Comparison of ENCODE assay signal across 9 mouse cellular contexts in genomic region chr13:55404853-55405782, GRCm38 (mm10). TPM values are rescaled to one million over a fixed set of nuclear protein-coding genes. Genes with fewer than 3 reads are reported as not detected.
DNase-seq lines count a peak whose midpoint lies in the region; ATAC-seq and TF ChIP-seq lines count a peak whose summit lies in the region.
"Had no signal": no experiment of that assay in that cellular context is flagged by ENCODE, and none has a peak within 500 bp of the region (broad histone marks: within the 10 kb centered on the region; RNA-seq: fewer than 3 reads in every experiment).

No protein-coding gene starts in this region.

- H3K4me1 ChIP-seq in bone marrow macrophage, adult 2 months (ENCODE audit: control insufficient read depth, insufficient read depth, low read length) = peaks cover 23% of the 10 kb centered on the region
- peaks cover 9% of the 10 kb centered on the region for H3K4me1 ChIP-seq in embryonic facial prominence, embryonic 15.5 days
- no peaks in the 10 kb centered on the region for H3K4me1 ChIP-seq in heart, embryonic 13.5 days
- 0 out of 4 replicates have a peak, but pooled peaks cover 0 to 2% of the 10 kb centered on the region in 2 experiments for H3K4me1 ChIP-seq in liver, embryonic 14.5 days (replicated peaks; ENCODE audit: control insufficient read depth in 2 of 2, insufficient read depth in 2 of 2, low read length in 1 of 2)
- 0 out of 2 replicates have a peak, but pooled peaks cover 4% of the 10 kb centered on the region for H3K4me1 ChIP-seq in stomach, embryonic 15.5 days

- no peak overlapping the region for H3K27ac ChIP-seq in bone marrow macrophage, adult 2 months (ENCODE audit: insufficient read depth, low read depth, low read length)
- H3K27ac ChIP-seq in embryonic facial prominence, embryonic 15.5 days (replicated peaks) = no peak overlapping the region; the same call in 1 of the 2 replicates
- H3K27ac ChIP-seq in heart, embryonic 13.5 days (replicated peaks) = no peak overlapping the region
- no peak overlapping the region for H3K27ac ChIP-seq in liver, embryonic 14.5 days
- no peak overlapping the region; the same call in 1 of the 2 replicates for H3K27ac ChIP-seq in stomach, embryonic 15.5 days

- no peak for TF ChIP-seq EP300 in liver, embryonic 14.5 days (IDR thresholded peaks at IDR 0.05; ENCODE audit: low read depth)

- no peaks in the 10 kb centered on the region for H3K36me3 ChIP-seq in embryonic facial prominence, embryonic 15.5 days
- H3K36me3 ChIP-seq in heart, embryonic 13.5 days = no peaks in the 10 kb centered on the region
- no peaks in the 10 kb centered on the region for H3K36me3 ChIP-seq in liver, embryonic 14.5 days (replicated peaks; ENCODE audit: control insufficient read depth, insufficient read depth, low read depth)
- H3K36me3 ChIP-seq in stomach, embryonic 15.5 days = no peaks in the 10 kb centered on the region

- ATAC-seq in embryonic facial prominence, embryonic 15.5 days (ENCODE audit: insufficient number of reproducible peaks, low FRiP score, low TSS enrichment, low read depth) = peak; percentile 67; the same call in 1 of the 2 replicates
- no peak for ATAC-seq in heart, embryonic 13.5 days (ENCODE audit: extremely low read depth, insufficient number of reproducible peaks, low FRiP score, low TSS enrichment)
- ATAC-seq in liver, embryonic 14.5 days (ENCODE audit: insufficient read depth) = peak; percentile 68; the same call in 1 of the 2 replicates
- ATAC-seq in stomach, embryonic 15.5 days (ENCODE audit: insufficient read depth, low FRiP score, low read depth) = peak; percentile 45; the same call in 1 of the 2 replicates

- H3K27me3 ChIP-seq in embryonic facial prominence, embryonic 15.5 days = peaks cover 7% of the 10 kb centered on the region; the same call in 1 of the 2 replicates
- H3K27me3 ChIP-seq in heart, embryonic 13.5 days (replicated peaks) = peaks cover 97% of the 10 kb centered on the region
- peaks cover 11% of the 10 kb centered on the region for H3K27me3 ChIP-seq in liver, embryonic 14.5 days (ENCODE audit: control insufficient read depth, insufficient read depth, low read length)
- H3K27me3 ChIP-seq in stomach, embryonic 15.5 days (replicated peaks) = peaks cover 3% of the 10 kb centered on the region; the same call in 1 of the 2 replicates

- no peaks in the 10 kb centered on the region for H3K9me3 ChIP-seq in embryonic facial prominence, embryonic 15.5 days (replicated peaks)
- no peaks in the 10 kb centered on the region for H3K9me3 ChIP-seq in heart, embryonic 13.5 days
- no peaks in the 10 kb centered on the region for H3K9me3 ChIP-seq in liver, embryonic 14.5 days (ENCODE audit: control insufficient read depth, low read length)
- no peaks in the 10 kb centered on the region for H3K9me3 ChIP-seq in stomach, embryonic 15.5 days

- TF ChIP-seq CTCF in bone marrow macrophage, adult 2 months (IDR thresholded peaks at IDR 0.05; ENCODE audit: low read depth, low read length) = peak; percentile 92
- peak; percentile 95 for TF ChIP-seq CTCF in liver, embryonic 14.5 days (IDR thresholded peaks at IDR 0.05; ENCODE audit: low read depth)

- peak; percentile 88 for DNase-seq in CD4-positive helper T cell, adult 2 months (ENCODE audit: low read depth, low spot score)
- peak; percentile 83 for DNase-seq in kidney, postnatal 14 days
- peak; percentile 42 to 59 (median 52) for DNase-seq in liver, embryonic 14.5 days (ENCODE audit: low read depth in 3 of 3, low spot score in 3 of 3)
- DNase-seq in neural tube, embryonic 10.5 days (ENCODE audit: extremely low spot score, low spot score) = peak; percentile 84

- 0 out of 2 replicates have a peak overlapping the region, but pooled peaks have one; percentile 12 for H3K4me2 ChIP-seq in embryonic facial prominence, embryonic 15.5 days (replicated peaks)
- H3K4me2 ChIP-seq in heart, embryonic 13.5 days = no peak overlapping the region; the same call in 1 of the 2 replicates
- no peak overlapping the region for H3K4me2 ChIP-seq in liver, embryonic 14.5 days (ENCODE audit: low read depth)
- peak overlapping the region; percentile 34 for H3K4me2 ChIP-seq in stomach, embryonic 15.5 days

- TF ChIP-seq POLR2A in bone marrow macrophage, adult 2 months (IDR thresholded peaks at IDR 0.05; ENCODE audit: borderline replicate concordance, low read depth, low read length) = no peak

- peak overlapping the region; percentile 18 for H3K4me3 ChIP-seq in bone marrow macrophage, adult 2 months (ENCODE audit: insufficient read depth, low read length)
- H3K4me3 ChIP-seq in embryonic facial prominence, embryonic 15.5 days (replicated peaks) = 0 out of 2 replicates have a peak overlapping the region, but pooled peaks have one; percentile 2
- no peak overlapping the region for H3K4me3 ChIP-seq in heart, embryonic 13.5 days
- no peak overlapping the region for H3K4me3 ChIP-seq in liver, embryonic 14.5 days (ENCODE audit: insufficient read depth in 1 of 2, low read depth in 2 of 2, low read length in 2 of 2)
- H3K4me3 ChIP-seq in stomach, embryonic 15.5 days (replicated peaks) = no peak overlapping the region
- H3K4me3 ChIP-seq: erythroblast, embryonic 14.5 days had no signal

- H3K9ac ChIP-seq in embryonic facial prominence, embryonic 15.5 days = no peak overlapping the region
- H3K9ac ChIP-seq in heart, embryonic 13.5 days = peak overlapping the region; percentile 0; the same call in 1 of the 2 replicates
- H3K9ac ChIP-seq in liver, embryonic 14.5 days (replicated peaks) = no peak overlapping the region
- H3K9ac ChIP-seq in stomach, embryonic 15.5 days = no peak overlapping the region

- 10% methylated on average over 11 of the region's 11 CpGs for WGBS in embryonic facial prominence, embryonic 15.5 days
- WGBS in heart, embryonic 13.5 days = 12% methylated on average over 11 of the region's 11 CpGs
- 9% methylated on average over 11 of the region's 11 CpGs for WGBS in liver, embryonic 14.5 days (ENCODE audit: insufficient replicate concordance)
- 12% methylated on average over 11 of the region's 11 CpGs for WGBS in stomach, embryonic 15.5 days

RNA-seq across cellular contexts. Expression of gene Slc34a1, which starts 7.1 kb away (rescaled TPM):
- polyA plus RNA-seq in bone marrow macrophage, adult 2 months (2012; ENCODE audit: insufficient read depth, insufficient read length, missing spikeins) = not detected in 2 replicates
- polyA plus RNA-seq in embryonic facial prominence, embryonic 15.5 days (2015; fragmentation: Nextera tagmentation; extraction: Ambion mirVana) = 0.11 TPM in 1 of 2 replicates, not detected in the other
- polyA plus RNA-seq in heart, embryonic 13.5 days (2015; fragmentation: Nextera tagmentation; extraction: Ambion mirVana) = not detected in 2 replicates
- 0.01 TPM in 1 of 2 replicates, not detected in the other for polyA plus RNA-seq in liver, embryonic 14.5 days (2012; rRNA removed)
- not detected in 2 replicates for polyA plus RNA-seq in liver, embryonic 14.5 days (2014; fragmentation: Nextera tagmentation; extraction: Ambion mirVana)
- polyA plus RNA-seq in stomach, embryonic 15.5 days (2015; fragmentation: Nextera tagmentation; extraction: Ambion mirVana) = 0.06 and 0.17 TPM in 2 replicates
- polyA plus RNA-seq: erythroblast, embryonic 14.5 days had no signal

RNA-seq across cellular contexts. Expression of gene Pfn3, which starts 9.9 kb away (rescaled TPM):
- not detected in 2 replicates for polyA plus RNA-seq in bone marrow macrophage, adult 2 months (2012; ENCODE audit: insufficient read depth, insufficient read length, missing spikeins)
- polyA plus RNA-seq in embryonic facial prominence, embryonic 15.5 days (2015; fragmentation: Nextera tagmentation; extraction: Ambion mirVana) = not detected in 2 replicates
- polyA plus RNA-seq in heart, embryonic 13.5 days (2015; fragmentation: Nextera tagmentation; extraction: Ambion mirVana) = not detected in 2 replicates
- polyA plus RNA-seq in liver, embryonic 14.5 days (2012; rRNA removed) = not detected in 2 replicates
- not detected in 2 replicates for polyA plus RNA-seq in liver, embryonic 14.5 days (2014; fragmentation: Nextera tagmentation; extraction: Ambion mirVana)
- not detected in 2 replicates for polyA plus RNA-seq in stomach, embryonic 15.5 days (2015; fragmentation: Nextera tagmentation; extraction: Ambion mirVana)
- polyA plus RNA-seq: erythroblast, embryonic 14.5 days had no signal

RNA-seq across cellular contexts. Expression of gene F12, which starts 21.5 kb away (rescaled TPM):
- not detected in 2 replicates for polyA plus RNA-seq in bone marrow macrophage, adult 2 months (2012; ENCODE audit: insufficient read depth, insufficient read length, missing spikeins)
- polyA plus RNA-seq in embryonic facial prominence, embryonic 15.5 days (2015; fragmentation: Nextera tagmentation; extraction: Ambion mirVana) = 0.16 TPM in 1 of 2 replicates, not detected in the other
- polyA plus RNA-seq in heart, embryonic 13.5 days (2015; fragmentation: Nextera tagmentation; extraction: Ambion mirVana) = 0.28 and 2.2 TPM in 2 replicates
- 53.4 and 68.7 TPM in 2 replicates for polyA plus RNA-seq in liver, embryonic 14.5 days (2012; rRNA removed)
- 72.0 and 82.0 TPM in 2 replicates for polyA plus RNA-seq in liver, embryonic 14.5 days (2014; fragmentation: Nextera tagmentation; extraction: Ambion mirVana)
- polyA plus RNA-seq in stomach, embryonic 15.5 days (2015; fragmentation: Nextera tagmentation; extraction: Ambion mirVana) = 2.5 and 6.8 TPM in 2 replicates

RNA-seq across cellular contexts. Expression of gene Rgs14, which starts 35.6 kb away (rescaled TPM):
- 34.7 and 39.1 TPM in 2 replicates for polyA plus RNA-seq in bone marrow macrophage, adult 2 months (2012; ENCODE audit: insufficient read depth, insufficient read length, missing spikeins)
- 2.1 and 2.5 TPM in 2 replicates for polyA plus RNA-seq in embryonic facial prominence, embryonic 15.5 days (2015; fragmentation: Nextera tagmentation; extraction: Ambion mirVana)
- polyA plus RNA-seq in heart, embryonic 13.5 days (2015; fragmentation: Nextera tagmentation; extraction: Ambion mirVana) = 0.32 TPM in 2 replicates
- polyA plus RNA-seq in liver, embryonic 14.5 days (2012; rRNA removed) = 1.4 and 1.6 TPM in 2 replicates
- 1.3 and 1.7 TPM in 2 replicates for polyA plus RNA-seq in liver, embryonic 14.5 days (2014; fragmentation: Nextera tagmentation; extraction: Ambion mirVana)
- 1.3 and 1.5 TPM in 2 replicates for polyA plus RNA-seq in stomach, embryonic 15.5 days (2015; fragmentation: Nextera tagmentation; extraction: Ambion mirVana)
- polyA plus RNA-seq: erythroblast, embryonic 14.5 days had no signal

RNA-seq across cellular contexts. Expression of gene Grk6, which starts 39.8 kb away (rescaled TPM):
- polyA plus RNA-seq in bone marrow macrophage, adult 2 months (2012; ENCODE audit: insufficient read depth, insufficient read length, missing spikeins) = 42.1 and 43.0 TPM in 2 replicates
- 43.8 and 45.1 TPM in 2 replicates for polyA plus RNA-seq in embryonic facial prominence, embryonic 15.5 days (2015; fragmentation: Nextera tagmentation; extraction: Ambion mirVana)
- polyA plus RNA-seq in heart, embryonic 13.5 days (2015; fragmentation: Nextera tagmentation; extraction: Ambion mirVana) = 16.7 and 17.7 TPM in 2 replicates
- 21.0 and 26.1 TPM in 2 replicates for polyA plus RNA-seq in liver, embryonic 14.5 days (2012; rRNA removed)
- polyA plus RNA-seq in liver, embryonic 14.5 days (2014; fragmentation: Nextera tagmentation; extraction: Ambion mirVana) = 22.6 and 25.7 TPM in 2 replicates
- polyA plus RNA-seq in stomach, embryonic 15.5 days (2015; fragmentation: Nextera tagmentation; extraction: Ambion mirVana) = 39.1 and 40.7 TPM in 2 replicates

Comparison
In these comparisons a context has a peak if more than half of its experiments do, and no peak if none do; other contexts are left out.
1. H3K4me3 ChIP-seq: peak in bone marrow macrophage, adult 2 months (single experiment) and embryonic facial prominence, embryonic 15.5 days (single experiment); none in heart, embryonic 13.5 days (single experiment), liver, embryonic 14.5 days (0 of 2) and stomach, embryonic 15.5 days (single experiment).
2. H3K4me2 ChIP-seq: peak in embryonic facial prominence, embryonic 15.5 days (single experiment) and stomach, embryonic 15.5 days (single experiment); none in heart, embryonic 13.5 days (single experiment) and liver, embryonic 14.5 days (single experiment).
3. Peak in every context shown above with its lines, with median percentiles within 50 percentile points of each other: DNase-seq.